Mouse (Mus musculus) forebrain, embryonic 14.5 days (tissue): ENCODE measurements around the gene Timp3. TPM values are rescaled to one million over a fixed set of nuclear protein-coding genes. Genes with fewer than 3 reads are reported as not detected.

Source experiments
- ATAC-seq: fragments of 200-750 bp; cut with Nextera tagmentation; 2 replicates; pipeline ENCODE4 v1.8.0; 2017; ENCODE audit warnings: mild to moderate bottlenecking, moderate library complexity
- DNase-seq: peaks from one replicate; pipeline ENCODE4 v3.0.0-alpha.2; 2015; ENCODE audit warnings: low spot score
- H3K27ac ChIP-seq: fragments of 300-500 bp; sonication (generic); 2 replicates; pipeline ENCODE4 v1.5.1; 2014; ENCODE audit warnings: low read depth, mild to moderate bottlenecking, control low read depth, low read length, moderate library complexity
- H3K27me3 ChIP-seq: fragments of 300-500 bp; sonication (generic); replicated peaks from 2 replicates; pipeline ENCODE4 v1.6.1; 2014; ENCODE audit warnings: low read length, control low read depth, mixed read lengths; ENCODE audit not compliant: control insufficient read depth, insufficient read depth
- H3K36me3 ChIP-seq: fragments of 300-500 bp; sonication (generic); 2 replicates; pipeline ENCODE4 v1.6.1; 2014; ENCODE audit warnings: low read length, control low read depth; ENCODE audit not compliant: control insufficient read depth, insufficient read depth
- H3K4me1 ChIP-seq: fragments of 300-500 bp; sonication (generic); 2 replicates; pipeline ENCODE4 v1.6.1; 2014; ENCODE audit warnings: antibody characterized with exemption, low read length, control low read depth; ENCODE audit not compliant: control insufficient read depth, insufficient read depth
- H3K4me2 ChIP-seq: fragments of 300-500 bp; sonication (generic); 2 replicates; pipeline ENCODE4 v1.6.1; 2014; ENCODE audit warnings: mild to moderate bottlenecking, control low read depth, low read length
- H3K4me3 ChIP-seq: fragments of 300-500 bp; sonication (generic); 2 replicates; pipeline ENCODE4 v1.5.1; 2014; ENCODE audit warnings: low read depth, low read length, control low read depth
- H3K9ac ChIP-seq: fragments of 300-500 bp; sonication (generic); 2 replicates; pipeline ENCODE4 v1.6.1; 2014; ENCODE audit warnings: mild to moderate bottlenecking, low read length, control low read depth, moderate library complexity
- H3K9me3 ChIP-seq: fragments of 300-500 bp; sonication (generic); replicated peaks from 2 replicates; pipeline ENCODE4 v1.6.1; 2016; ENCODE audit warnings: low read length, control low read depth, mixed read lengths; ENCODE audit not compliant: control insufficient read depth
- whole genome bisulfite sequencing: fragments of 180-500 bp; shearing (Covaris S2); extraction: QIAGEN DNeasy Blood & Tissue Kit; methylation state at CpG from one replicate; pipeline ENCODE4 v1.1.7; 2014; 5-methylcytosine and 5-hydroxymethylcytosine counted together
- polyA plus RNA-seq: library from polyadenylated mRNA; unstranded; fragments of >200 nt; fragmentation: Nextera tagmentation; extraction: Ambion mirVana; gene quantifications from 2 replicates; pipeline ENCODE4 v1.2.1, GENCODE M21; 2014

The Timp3 gene
- polyA plus RNA-seq, result 7.9 and 13.8 TPM in 2 replicates

DNA sequence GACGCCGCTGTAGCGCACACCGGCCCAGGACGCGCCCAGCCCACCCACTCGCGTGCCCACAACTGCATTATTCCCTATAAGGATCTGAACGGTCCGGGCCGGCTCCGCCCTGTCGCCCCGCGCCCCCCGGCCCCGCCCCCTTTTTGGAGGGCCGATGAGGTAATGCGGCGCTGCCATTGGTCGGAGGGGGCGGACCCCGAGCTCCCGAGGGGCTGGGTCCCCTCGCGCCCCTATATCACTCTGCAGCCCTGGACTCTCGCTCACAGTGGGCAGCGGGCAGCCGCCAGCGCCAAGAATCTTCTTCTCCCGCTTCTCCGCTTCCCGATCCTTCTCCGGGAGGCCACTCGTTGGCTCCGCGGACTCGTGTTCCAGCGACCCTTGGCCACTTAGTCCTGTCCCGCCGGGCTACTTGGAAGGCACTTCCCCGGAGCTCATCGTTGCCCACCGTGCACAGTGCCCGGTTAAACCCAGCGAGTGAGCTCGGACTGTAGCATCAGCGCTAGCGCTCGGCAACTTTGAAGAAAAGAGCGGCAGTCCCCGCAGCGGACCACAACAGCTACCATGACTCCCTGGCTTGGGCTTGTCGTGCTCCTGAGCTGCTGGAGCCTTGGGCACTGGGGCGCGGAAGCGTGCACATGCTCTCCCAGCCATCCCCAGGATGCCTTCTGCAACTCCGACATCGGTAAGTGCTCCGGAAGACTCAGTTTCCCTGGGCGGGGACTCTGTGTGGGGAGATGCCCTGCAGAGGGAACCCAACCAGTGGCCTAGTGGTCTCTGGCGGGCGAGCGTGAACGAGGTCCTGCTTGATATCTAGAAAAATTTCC lies at the start of gene Timp3:
Gene Timp3, plus strand, starts transcription at position 80 of the 824 bp plus-strand sequence.
- H3K4me3 ChIP-seq, result peak within 1 kb of the TSS; percentile 52
- under 1% methylated on average over 62 of the region's 65 CpGs for WGBS
- no peak within 1 kb of the TSS for H3K27ac ChIP-seq
- peaks cover 33% of the 10 kb centered on the region for H3K4me1 ChIP-seq
- no peaks in the 10 kb centered on the region for H3K36me3 ChIP-seq
- DNase-seq (peak; percentile 75), ATAC-seq (peak; percentile 83)
- H3K4me2 ChIP-seq, result peak within 1 kb of the TSS; percentile 98
- H3K27me3 ChIP-seq, result no peaks in the 10 kb centered on the region
- H3K9ac ChIP-seq, result peak within 1 kb of the TSS; percentile 68
- H3K9me3 ChIP-seq, result no peaks in the 10 kb centered on the region

DNA sequence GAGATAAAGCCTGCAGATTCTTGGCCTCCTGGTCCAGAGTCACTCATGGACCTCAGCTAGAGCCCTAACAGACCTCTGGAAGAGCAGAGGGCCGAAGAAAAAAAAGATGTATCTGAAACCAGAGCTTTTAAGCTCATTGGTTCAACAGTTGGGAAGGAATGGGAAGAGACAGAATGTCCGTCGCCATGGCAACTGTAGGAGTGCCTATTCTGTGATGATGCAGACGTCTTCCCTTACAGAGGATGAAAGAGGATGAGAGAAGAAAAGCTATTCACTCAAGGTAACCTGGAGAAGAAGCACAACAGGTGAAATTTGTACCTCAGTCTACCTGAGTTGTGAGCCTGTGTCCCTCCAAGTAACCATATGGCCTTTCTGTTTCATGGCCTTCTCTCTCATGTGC lies 44.0 kb upstream of the Timp3 start:
- H3K4me2 ChIP-seq, result no peak overlapping the region
- WGBS, result 54% methylated on average over 4 of the region's 4 CpGs
- no peak overlapping the region for H3K27ac ChIP-seq
- H3K9me3 ChIP-seq, result no peaks in the 10 kb centered on the region
- H3K36me3 ChIP-seq, result no peaks in the 10 kb centered on the region
- no peaks in the 10 kb centered on the region for H3K4me1 ChIP-seq
- ATAC-seq, result no peak
- no peak overlapping the region for H3K4me3 ChIP-seq
- H3K9ac ChIP-seq, result no peak overlapping the region
- DNase-seq, result peak; percentile 82
- H3K27me3 ChIP-seq, result no peaks in the 10 kb centered on the region

DNA sequence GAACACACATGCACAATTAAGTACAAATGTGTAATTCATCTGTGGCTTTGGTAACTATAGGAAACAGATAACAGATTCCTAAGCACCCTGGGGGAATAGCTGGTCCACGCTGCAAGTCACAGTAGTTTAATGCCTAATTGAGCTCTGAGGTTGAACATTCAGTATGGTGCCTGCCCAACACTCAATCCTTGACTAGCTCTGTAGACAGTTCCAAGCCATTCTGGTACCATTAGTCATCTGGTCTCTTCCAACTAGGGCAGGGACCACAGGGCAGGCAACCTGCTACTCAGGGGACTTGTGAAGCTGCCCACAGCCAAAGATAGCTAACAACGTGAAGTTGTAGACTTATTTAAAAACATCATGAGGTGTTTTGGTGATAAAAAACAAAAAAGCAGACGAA lies 43.1 kb upstream of the Timp3 start:
- Histone ChIP-seq H3K9me3 (no peaks in the 10 kb centered on the region), H3K4me2 (no peak overlapping the region), H3K27me3 (no peaks in the 10 kb centered on the region), H3K4me1 (no peaks in the 10 kb centered on the region), H3K9ac (no peak overlapping the region), H3K36me3 (no peaks in the 10 kb centered on the region), H3K27ac (no peak overlapping the region), H3K4me3 (no peak overlapping the region)
- WGBS, result 85% methylated on average over 3 of the region's 3 CpGs
- ATAC-seq, result no peak
- no peak for DNase-seq

DNA sequence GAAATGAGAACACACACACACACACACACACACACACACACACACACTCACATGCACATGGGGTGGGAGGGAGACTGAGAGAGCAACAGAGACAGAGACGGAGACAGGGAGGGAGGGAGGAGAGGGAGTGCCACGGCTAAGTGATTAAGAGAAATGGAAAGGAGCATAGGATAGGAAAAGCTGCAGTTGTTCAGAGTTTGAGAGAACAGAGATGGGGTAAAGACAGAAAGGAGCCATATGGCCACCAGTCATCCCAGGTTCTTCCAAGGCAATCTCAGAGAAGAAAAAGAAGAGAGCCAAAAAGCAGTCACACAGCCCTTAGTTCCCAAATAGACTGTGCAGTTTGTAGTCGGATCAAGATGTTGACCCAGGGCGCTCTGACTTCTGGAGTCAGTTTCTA lies 42.1 kb upstream of the Timp3 start:
- Histone ChIP-seq H3K27me3 (no peaks in the 10 kb centered on the region), H3K27ac (no peak overlapping the region), H3K36me3 (no peaks in the 10 kb centered on the region), H3K9ac (no peak overlapping the region), H3K4me3 (no peak overlapping the region), H3K4me2 (no peak overlapping the region), H3K4me1 (no peaks in the 10 kb centered on the region), H3K9me3 (no peaks in the 10 kb centered on the region)
- 93% methylated on average over 4 of the region's 4 CpGs for WGBS
- DNase-seq (no peak), ATAC-seq (no peak)

DNA sequence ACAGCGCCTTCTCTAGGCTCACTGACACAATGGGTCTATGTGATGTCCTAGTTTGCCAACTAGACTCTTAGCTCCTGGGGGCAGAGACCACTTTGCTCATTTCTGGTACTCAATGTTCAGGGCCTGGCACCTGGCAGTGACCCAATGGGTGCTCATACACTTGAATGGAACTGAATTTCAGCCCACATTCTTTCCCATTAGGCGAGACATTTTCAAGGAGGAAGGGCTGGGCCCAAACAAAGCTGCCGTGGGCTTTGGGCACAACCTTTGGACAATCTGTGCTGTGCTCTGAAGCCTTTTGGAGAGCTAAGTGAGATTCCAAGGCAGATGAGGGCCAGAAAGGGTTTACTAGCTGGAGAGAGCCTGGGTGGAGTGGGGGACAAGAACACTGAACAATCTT lies 41.2 kb upstream of the Timp3 start:
- no peak for DNase-seq
- H3K9me3 ChIP-seq, result no peaks in the 10 kb centered on the region
- no peaks in the 10 kb centered on the region for H3K27me3 ChIP-seq
- no peak for ATAC-seq
- H3K4me1 ChIP-seq, result no peaks in the 10 kb centered on the region
- H3K4me2 ChIP-seq, result no peak overlapping the region
- no peak overlapping the region for H3K9ac ChIP-seq
- H3K27ac ChIP-seq, result no peak overlapping the region
- no peaks in the 10 kb centered on the region for H3K36me3 ChIP-seq
- H3K4me3 ChIP-seq, result no peak overlapping the region
- WGBS, result 74% methylated on average over 3 of the region's 3 CpGs

DNA sequence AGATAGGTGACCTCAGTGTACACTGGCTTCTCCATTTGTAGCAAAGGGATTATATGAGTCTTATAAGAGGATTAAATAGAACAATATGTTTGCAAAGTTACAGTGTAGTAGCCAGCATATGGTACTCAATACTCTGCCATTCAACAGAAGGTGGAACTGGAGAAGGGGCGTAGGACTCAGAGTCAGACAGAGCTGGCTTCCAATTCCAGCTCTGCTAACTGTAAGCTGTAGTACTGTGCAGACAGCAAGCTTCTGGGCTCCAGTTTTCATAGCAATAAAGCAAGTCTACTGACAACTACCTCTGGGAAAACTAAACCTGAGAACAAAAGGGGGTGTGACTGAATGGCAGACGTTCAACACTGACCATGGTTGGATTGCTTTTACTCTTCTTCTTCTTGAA lies 38.4 kb upstream of the Timp3 start:
- no peaks in the 10 kb centered on the region for H3K36me3 ChIP-seq
- DNase-seq, result no peak
- no peak overlapping the region for H3K27ac ChIP-seq
- H3K4me2 ChIP-seq, result no peak overlapping the region
- no peaks in the 10 kb centered on the region for H3K9me3 ChIP-seq
- H3K4me3 ChIP-seq, result no peak overlapping the region
- 86% methylated on average over 2 of the region's 2 CpGs for WGBS
- H3K4me1 ChIP-seq, result no peaks in the 10 kb centered on the region
- ATAC-seq, result no peak
- no peaks in the 10 kb centered on the region for H3K27me3 ChIP-seq
- no peak overlapping the region for H3K9ac ChIP-seq

DNA sequence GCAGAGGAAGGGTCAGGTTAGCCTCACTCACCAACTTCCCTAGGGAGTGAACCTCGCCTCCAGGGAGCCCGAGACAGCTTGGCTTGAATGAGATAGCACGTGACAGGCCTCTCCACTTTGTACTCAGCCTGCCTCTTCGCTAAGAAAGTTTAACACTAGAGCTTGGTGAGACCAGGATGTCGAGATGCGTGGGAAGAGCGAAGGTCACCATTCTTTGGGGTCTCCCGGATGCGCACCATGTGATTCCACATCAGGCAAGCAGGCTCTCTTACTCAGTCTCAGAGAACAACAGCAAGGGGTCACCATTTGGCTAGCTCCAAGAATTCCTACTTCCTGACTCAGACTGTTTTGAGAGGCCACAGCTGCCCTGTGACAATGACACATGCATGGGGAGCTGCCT lies 35.6 kb upstream of the Timp3 start:
- no peak overlapping the region for H3K27ac ChIP-seq
- no peak overlapping the region for H3K4me2 ChIP-seq
- H3K9ac ChIP-seq, result no peak overlapping the region
- DNase-seq (no peak), ATAC-seq (no peak)
- H3K27me3 ChIP-seq, result no peaks in the 10 kb centered on the region
- no peaks in the 10 kb centered on the region for H3K36me3 ChIP-seq
- H3K4me3 ChIP-seq, result no peak overlapping the region
- H3K4me1 ChIP-seq, result no peaks in the 10 kb centered on the region
- H3K9me3 ChIP-seq, result no peaks in the 10 kb centered on the region
- WGBS, result 92% methylated on average over 9 of the region's 9 CpGs

DNA sequence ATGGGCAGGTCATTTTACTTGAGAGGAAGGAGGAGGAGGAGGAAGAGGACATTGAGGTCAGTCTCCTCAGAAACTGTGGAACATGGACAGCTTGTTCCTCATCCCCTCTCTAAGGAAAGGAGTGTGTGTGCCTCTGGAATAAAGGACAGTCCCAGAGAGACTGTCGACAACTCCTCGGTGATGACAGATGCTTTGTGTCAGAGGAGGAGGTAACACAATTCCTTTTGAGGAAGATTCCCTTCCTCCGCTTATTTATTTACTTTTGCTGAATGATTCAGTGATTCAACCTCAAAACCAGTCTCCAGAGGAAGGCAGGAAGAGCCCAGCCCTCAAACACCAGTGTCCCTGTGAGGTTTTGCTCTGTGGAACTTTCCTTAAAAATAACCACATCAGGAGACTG lies 29.9 kb upstream of the Timp3 start:
- Histone ChIP-seq H3K27ac (no peak overlapping the region), H3K9me3 (no peaks in the 10 kb centered on the region), H3K4me1 (no peaks in the 10 kb centered on the region), H3K4me3 (no peak overlapping the region), H3K27me3 (no peaks in the 10 kb centered on the region), H3K36me3 (no peaks in the 10 kb centered on the region), H3K4me2 (no peak overlapping the region), H3K9ac (no peak overlapping the region)
- DNase-seq (no peak), ATAC-seq (no peak)
- 93% methylated on average over 3 of the region's 3 CpGs for WGBS

DNA sequence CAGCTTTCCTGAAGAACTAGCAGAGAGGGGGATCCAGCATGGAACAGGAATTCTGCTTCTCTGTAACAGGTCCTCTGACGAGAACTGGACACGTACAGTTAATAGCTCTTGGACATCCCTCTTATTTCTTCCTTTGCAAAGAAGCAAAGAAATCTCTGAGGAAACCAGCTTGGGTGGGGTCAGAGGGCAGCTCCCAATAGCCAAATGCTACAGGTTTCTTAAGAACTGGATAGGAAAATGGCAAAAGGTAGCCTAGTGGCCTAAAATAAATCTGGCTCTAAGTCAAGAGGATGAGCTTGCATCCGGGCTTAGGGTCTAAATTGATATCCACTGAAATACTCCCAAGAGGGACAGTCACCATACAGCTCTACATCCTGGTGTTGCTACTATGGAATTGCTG lies 27.3 kb upstream of the Timp3 start:
- Histone ChIP-seq H3K36me3 (no peaks in the 10 kb centered on the region), H3K4me3 (no peak overlapping the region), H3K4me1 (no peaks in the 10 kb centered on the region), H3K4me2 (no peak overlapping the region), H3K9ac (no peak overlapping the region), H3K9me3 (no peaks in the 10 kb centered on the region), H3K27ac (no peak overlapping the region), H3K27me3 (no peaks in the 10 kb centered on the region)
- ATAC-seq (no peak), DNase-seq (no peak)
- 94% methylated on average over 3 of the region's 3 CpGs for WGBS
